Mouse (Mus musculus): ENCODE data around the gene Ptges.
"Not testable (repeated sequence)": the region's sequence is repeated elsewhere in the genome, so short reads cannot be mapped to it uniquely, and the experiment has no call there.

- TF ChIP-seq CTCF (IDR thresholded peaks at IDR 0.05; ENCODE audit: borderline replicate concordance, control insufficient read depth, extremely low read depth, insufficient read depth, low read length, poor library complexity); POLR2A (IDR thresholded peaks at IDR 0.05; ENCODE audit: control insufficient read depth, extremely low read depth, insufficient read depth, low read length, poor library complexity): not testable (repeated sequence)
Measured at GRCm38 (mm10) chr2:30942116-30942515, 12.5 kb upstream of the Ptges start.

Data from thymus, adult 2 months (tissue).